Mouse (Mus musculus) heart, adult 2 months (tissue): ENCODE measurements around the gene Agpat3.

ENCODE experiments used
- CTCF ChIP-seq: fragments of 200-600 bp; IDR thresholded peaks from 2 replicates; pipeline ENCODE4 v1.8.1; 2022; ENCODE audit warnings: antibody characterized with exemption, mild to moderate bottlenecking, moderate library complexity
- EP300 ChIP-seq: fragments of 200-500 bp; IDR thresholded peaks from 2 replicates; pipeline ENCODE4 v1.6.1; 2011; ENCODE audit warnings: low read depth, low read length, control low read depth; ENCODE audit not compliant: insufficient read depth
- POLR2A ChIP-seq: fragments of 200-500 bp; IDR thresholded peaks from 2 replicates; pipeline ENCODE4 v1.6.1; 2011; ENCODE audit warnings: mild to moderate bottlenecking, low read depth, low read length, control low read depth; ENCODE audit not compliant: insufficient read depth

DNA sequence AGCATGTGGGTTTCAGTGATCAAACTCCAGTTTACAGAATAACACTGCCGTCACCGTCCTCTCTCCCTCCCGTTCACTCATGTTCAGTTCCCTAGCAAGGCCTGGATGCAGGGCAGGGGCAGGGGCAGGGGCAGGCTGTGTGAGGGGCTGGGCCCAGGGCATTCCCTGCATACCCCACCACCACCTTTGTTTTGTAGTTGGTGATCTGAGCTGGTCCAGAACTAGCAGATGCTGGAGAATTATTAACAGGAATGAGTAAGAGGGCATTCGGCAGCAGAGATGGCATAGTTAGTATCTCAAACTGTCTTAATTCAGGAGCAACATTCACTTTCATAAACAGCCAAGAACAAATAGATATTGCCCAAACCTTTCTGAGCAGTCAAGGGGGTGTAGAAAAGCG lies 59.9 kb downstream of the Agpat3 start:
- TF ChIP-seq CTCF (no peak), POLR2A (no peak), EP300 (no peak)
